Mouse (Mus musculus) bone marrow, adult 2 months (tissue): ENCODE data around the gene Dtl. TPM values are rescaled to one million over a fixed set of nuclear protein-coding genes. Genes with fewer than 3 reads are reported as not detected.
A peak's percentile ranks its signal among the peaks of the same experiment; 100 is the strongest.

Source experiments
- H3K27ac ChIP-seq: fragments of 200-500 bp; 2 replicates; pipeline ENCODE4 v1.5.1; 2012; ENCODE audit warnings: low read depth, mild to moderate bottlenecking, control low read depth, inconsistent platforms, low read length; ENCODE audit not compliant: control insufficient read depth, poor library complexity, insufficient read depth
- H3K4me1 ChIP-seq: fragments of 200-500 bp; 2 replicates; pipeline ENCODE4 v1.6.1; 2011; ENCODE audit warnings: low read length; ENCODE audit not compliant: control insufficient read depth, insufficient read depth
- H3K4me3 ChIP-seq: fragments of 200-500 bp; replicated peaks from 2 replicates; pipeline ENCODE3; 2011; ENCODE audit warnings: mild to moderate bottlenecking, low read depth, low read length, control low read depth; ENCODE audit not compliant: control insufficient read depth
- CTCF ChIP-seq: fragments of 200-500 bp; IDR thresholded peaks from 2 replicates; pipeline ENCODE4 v1.5.1; 2011; ENCODE audit warnings: low read length, control low read depth; ENCODE audit not compliant: control insufficient read depth, insufficient read depth
- POLR2A ChIP-seq: fragments of 200-500 bp; IDR thresholded peaks from 2 replicates; pipeline ENCODE4 v1.6.1; 2011; ENCODE audit warnings: low read depth, mild to moderate bottlenecking, control low read depth, low read length, borderline replicate concordance; ENCODE audit not compliant: control insufficient read depth
- WGBS: fragments of 180-500 bp; shearing (Covaris S2); methylation state at CpG from one replicate; pipeline ENCODE4 v1.1.7; 2018; 5-methylcytosine and 5-hydroxymethylcytosine counted together
- polyA plus RNA-seq: library from polyadenylated mRNA; stranded (reverse); fragments of >200 nt; gene quantifications from 2 replicates; pipeline ENCODE4 v1.2.4, GENCODE M21; 2011; ENCODE audit warnings: low replicate concordance; ENCODE audit not compliant: missing spikeins, insufficient read depth, insufficient read length

Dtl gene
- polyA plus RNA-seq, 1 experiment, result 23.5 TPM

DNA sequence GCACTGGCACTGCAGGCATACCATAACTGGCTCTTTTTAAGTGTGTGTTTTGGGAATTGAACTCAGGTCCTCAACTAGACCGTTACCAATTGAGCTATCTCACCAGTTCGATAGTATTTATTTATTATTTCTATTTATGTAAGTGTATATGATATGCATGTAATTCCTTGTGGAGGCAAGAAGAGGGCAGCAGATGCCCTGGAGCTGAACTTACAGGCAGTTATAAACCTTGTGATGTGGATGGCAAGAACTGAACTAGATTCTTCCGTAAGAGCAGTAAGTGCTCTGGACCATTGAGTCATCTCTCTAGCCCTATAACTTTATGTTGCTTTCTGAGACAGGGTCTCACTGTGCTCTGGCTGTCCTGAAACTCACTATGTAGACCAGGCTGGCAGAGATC lies 11.7 kb upstream of the Dtl start:
- 91% methylated on average over 3 of the region's 3 CpGs for WGBS
- H3K4me1 ChIP-seq, result peaks cover under 1% of the 10 kb centered on the region; the same call in 1 of the 2 replicates
- TF ChIP-seq CTCF, result no peak
- TF ChIP-seq POLR2A, result no peak
- H3K27ac ChIP-seq, result no peak overlapping the region
- no peak overlapping the region for H3K4me3 ChIP-seq

DNA sequence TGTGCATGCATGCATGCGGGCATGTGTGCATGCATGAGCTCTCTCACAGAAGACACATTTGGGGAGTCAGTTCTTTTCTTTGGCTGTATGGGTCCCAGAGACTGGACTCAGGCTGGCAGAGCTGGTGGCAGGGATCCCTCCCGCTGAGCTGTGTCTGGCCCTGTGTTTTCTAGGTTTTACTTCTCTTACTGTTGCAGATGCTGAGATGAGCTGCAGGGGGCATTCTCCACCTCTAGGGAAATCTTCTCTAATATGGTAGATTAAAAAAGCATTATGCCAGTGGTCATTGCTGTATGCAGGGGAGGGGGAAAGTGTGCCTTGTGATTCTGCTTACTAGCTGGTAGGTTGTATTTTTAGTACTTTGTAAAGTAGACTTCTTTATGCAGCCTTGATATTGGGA lies 10.4 kb upstream of the Dtl start:
- Histone ChIP-seq H3K27ac (no peak overlapping the region), H3K4me1 (no peaks in the 10 kb centered on the region), H3K4me3 (no peak overlapping the region)
- no peak for TF ChIP-seq CTCF
- TF ChIP-seq POLR2A, result no peak
- WGBS, result 79% methylated on average over 2 of the region's 2 CpGs

DNA sequence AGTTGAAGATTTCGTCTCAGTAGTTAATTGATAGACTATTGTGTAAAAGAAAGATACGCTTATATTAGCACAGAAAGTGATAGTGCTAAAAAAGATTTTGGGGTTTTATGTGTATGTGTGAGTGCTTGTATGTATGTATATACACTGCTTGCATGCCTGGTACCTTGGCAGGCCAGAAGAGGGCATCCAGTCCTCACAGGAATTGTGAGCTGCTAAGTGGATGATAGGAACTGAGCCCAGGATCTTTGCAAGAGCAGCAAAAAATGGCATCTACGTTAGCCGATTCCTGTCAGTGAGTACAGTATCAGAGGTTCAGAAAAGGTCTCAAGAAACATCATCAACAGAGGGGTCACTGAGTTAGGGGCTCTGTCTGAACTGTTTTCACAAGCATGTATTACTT lies 9.1 kb upstream of the Dtl start:
- TF ChIP-seq CTCF (peak; percentile 38; the same call in 1 of the 2 replicates), POLR2A (no peak)
- Histone ChIP-seq H3K4me1 (no peaks in the 10 kb centered on the region), H3K4me3 (no peak overlapping the region), H3K27ac (no peak overlapping the region)
- WGBS, result 92% methylated on average over 4 of the region's 4 CpGs

DNA sequence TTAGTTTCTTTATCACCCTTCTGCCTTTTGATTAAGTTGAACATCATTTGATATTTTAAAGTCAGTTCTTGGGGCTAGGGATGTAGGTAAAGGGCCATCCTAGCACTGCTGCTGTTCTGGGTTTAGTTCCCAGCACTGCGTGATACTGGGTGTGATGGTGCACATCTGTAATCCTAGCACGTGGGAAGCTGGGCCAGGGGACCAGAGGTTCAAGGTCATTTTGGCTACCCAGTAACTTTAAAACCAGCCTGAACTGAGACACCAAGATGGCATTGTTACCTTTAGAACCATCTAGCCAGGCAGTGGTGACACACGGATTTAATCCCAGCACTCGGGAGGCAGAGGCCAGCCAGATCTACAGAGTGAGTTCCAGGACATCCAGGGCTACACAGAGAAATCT lies 8.5 kb upstream of the Dtl start:
- TF ChIP-seq CTCF, result no peak
- TF ChIP-seq POLR2A, result no peak
- 97% methylated on average over 4 of the region's 4 CpGs for WGBS
- no peaks in the 10 kb centered on the region for H3K4me1 ChIP-seq
- H3K27ac ChIP-seq, result no peak overlapping the region
- H3K4me3 ChIP-seq, result no peak overlapping the region

DNA sequence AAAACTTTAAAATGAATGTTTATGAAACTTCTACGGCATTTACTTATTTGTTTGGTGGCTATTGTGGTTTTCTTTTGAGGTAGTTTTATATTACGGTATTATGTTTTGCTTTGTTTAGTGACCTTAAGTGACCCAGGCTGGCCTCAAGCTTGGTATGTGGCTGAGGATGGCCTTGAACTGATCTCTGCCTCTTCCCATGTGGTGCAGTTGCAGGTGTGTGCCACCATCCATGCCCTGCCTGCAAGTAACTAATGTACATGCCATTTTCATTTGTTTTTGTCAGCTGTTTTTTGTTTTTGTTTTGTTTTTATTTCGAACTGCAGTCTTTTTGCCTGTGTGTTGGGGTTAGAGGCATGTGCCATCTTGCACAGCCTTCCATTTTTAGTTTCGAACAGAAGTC lies 6.3 kb upstream of the Dtl start:
- H3K4me3 ChIP-seq, result no peak overlapping the region
- H3K27ac ChIP-seq, result no peak overlapping the region
- no peaks in the 10 kb centered on the region; the same call in 1 of the 2 replicates for H3K4me1 ChIP-seq
- 88% methylated on average over 4 of the region's 4 CpGs for WGBS
- TF ChIP-seq POLR2A, result no peak
- TF ChIP-seq CTCF, result no peak

DNA sequence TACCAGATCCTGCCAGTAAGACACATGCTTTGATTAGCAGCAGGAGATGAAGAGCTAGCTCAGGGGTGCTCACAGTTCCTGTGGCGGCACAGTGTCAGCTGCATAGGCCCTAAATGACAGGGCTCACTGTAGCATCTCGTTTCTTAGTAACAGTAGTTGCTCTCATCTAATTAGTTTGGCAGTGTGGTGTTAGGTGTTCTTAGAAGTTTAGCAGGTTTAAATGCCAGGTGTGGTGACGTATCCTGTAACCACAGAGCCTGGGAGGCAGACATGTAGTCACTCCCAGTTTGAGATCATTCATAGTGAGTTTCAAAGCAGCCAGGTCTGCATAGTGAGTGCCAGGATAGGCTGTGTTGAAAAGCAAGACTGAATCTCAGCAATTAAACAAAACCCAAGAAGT lies 4.2 kb upstream of the Dtl start:
- TF ChIP-seq POLR2A, result no peak
- TF ChIP-seq CTCF, result no peak
- Histone ChIP-seq H3K4me3 (no peak overlapping the region), H3K27ac (no peak overlapping the region), H3K4me1 (no peaks in the 10 kb centered on the region; the same call in 1 of the 2 replicates)
- 87% methylated on average over 3 of the region's 3 CpGs for WGBS

DNA sequence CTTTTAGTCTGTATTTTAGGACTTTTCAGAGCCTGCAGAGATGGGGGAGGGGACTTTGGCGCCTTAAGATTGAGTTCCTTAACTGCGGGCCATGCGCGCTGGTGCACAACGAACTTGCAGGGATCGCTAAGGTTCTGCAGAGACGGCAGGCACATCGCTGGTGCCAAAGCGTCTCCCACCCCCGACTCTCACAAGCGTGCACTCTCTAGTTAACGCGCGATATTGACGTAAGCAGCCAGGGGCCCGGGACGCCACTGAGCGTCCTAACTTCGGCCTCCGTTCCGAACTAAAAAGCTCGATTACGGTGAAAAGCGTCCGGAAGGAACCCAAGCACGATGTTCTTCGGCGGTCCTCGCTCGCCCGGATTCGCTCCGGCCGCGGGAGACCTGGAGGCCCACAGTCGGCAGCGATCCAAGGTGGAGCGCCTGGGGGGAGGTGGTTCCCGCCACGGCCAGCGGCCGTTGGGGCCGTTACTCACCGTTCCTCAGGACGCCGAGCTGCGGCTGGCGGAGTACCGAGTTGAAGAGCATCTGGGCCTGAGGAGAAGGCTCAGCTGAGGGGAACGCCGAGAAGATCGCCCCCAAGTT lies 380 bp downstream of the Dtl start:
- Histone ChIP-seq H3K27ac (peak overlapping the region; percentile 69), H3K4me1 (no peaks in the 10 kb centered on the region; the same call in 1 of the 2 replicates), H3K4me3 (peak overlapping the region; percentile 86)
- TF ChIP-seq CTCF, result no peak
- no peak for TF ChIP-seq POLR2A
- WGBS, result under 1% methylated on average over 52 of the region's 52 CpGs

DNA sequence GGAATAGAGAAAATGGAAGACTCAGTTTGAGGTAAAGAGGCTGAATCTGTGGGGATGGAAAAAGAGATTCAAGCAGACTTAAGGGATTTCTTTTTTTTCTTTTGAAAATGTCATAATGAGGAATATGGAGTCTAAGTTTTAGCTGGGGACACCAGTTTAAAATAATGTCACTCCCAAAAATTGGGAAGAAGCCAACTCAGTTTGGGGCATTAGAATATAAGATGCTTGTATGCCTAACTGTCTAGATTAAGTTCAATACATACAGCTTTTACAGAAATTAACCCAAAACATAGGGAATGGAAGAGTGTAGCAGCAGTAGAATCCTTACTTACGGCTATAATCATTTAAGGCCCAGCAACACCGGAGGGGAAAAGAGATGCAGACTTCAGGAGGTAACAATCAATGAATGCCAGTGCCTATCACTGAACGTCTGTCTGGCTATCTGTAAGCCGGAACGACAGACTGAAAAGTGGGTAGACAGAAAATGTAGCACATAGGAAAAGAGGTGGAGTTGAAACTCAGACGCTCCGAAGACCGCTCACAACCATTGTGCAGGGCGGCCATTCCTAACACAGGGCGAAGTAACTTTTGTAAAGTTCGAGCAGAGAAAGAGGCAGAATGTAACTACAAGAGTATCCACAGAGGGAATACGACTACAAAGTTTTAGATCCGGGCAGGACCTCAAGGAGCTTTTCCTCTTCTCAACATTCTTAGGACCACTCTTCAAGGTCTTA lies 1.3 kb downstream of the Dtl start:
- no peak for TF ChIP-seq CTCF
- TF ChIP-seq POLR2A, result no peak
- Histone ChIP-seq H3K4me3 (peak overlapping the region; percentile 86), H3K4me1 (no peaks in the 10 kb centered on the region; the same call in 1 of the 2 replicates), H3K27ac (no peak overlapping the region)
- 1% methylated on average over 13 of the region's 13 CpGs for WGBS
